Mouse (Mus musculus): Measurements from ENCODE around the gene Wdr63.

DNA sequence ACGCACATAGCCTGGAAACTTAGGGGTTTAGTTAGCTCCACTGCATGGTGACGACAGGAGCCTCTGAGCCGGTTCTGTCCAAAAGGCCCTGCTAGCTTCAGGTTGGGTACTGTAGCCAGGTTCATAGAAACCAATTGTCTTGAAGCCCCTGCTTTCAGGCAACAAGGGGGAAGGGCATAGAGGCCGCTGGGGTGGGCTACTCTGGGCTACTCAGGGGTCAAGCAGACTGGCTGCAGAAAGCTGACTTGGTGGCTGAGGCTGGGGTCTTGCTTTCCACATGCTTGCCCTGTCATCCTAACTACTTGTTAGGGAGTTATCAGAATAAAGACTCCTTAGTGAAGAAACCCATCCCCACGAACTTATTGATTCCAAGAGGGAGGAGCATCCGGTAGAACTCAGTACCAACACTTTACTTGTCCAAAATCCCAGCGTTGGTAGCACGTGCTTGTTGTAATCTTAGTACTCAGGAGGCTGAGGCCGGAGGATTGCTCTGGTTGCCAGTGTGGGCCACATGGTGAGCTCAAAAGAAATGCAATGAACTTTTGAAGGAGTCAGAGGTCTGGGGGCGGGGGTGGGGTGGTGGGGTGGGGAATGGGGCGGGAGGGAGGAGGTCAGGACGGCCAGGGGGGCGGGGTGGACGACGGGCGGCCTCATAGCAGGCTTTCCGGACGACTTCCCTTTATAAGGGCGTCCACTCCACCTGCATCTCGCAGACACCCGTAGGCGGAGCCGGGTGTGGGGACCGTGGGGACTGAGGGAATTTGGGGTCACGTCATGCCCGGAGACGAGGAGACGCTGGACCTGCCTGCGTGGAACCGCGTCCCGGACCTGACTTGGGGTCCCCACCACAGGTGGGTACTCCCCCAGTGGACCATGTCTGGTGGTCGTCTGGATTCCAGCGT, 41.5 kb upstream of the Wdr63 start, which contains the start of gene Mcoln2:
- TF ChIP-seq GATA1 (IDR thresholded peaks at IDR 0.05; ENCODE audit: borderline replicate concordance, low read length) (no peak), FLI1 (IDR thresholded peaks at IDR 0.05; ENCODE audit: low read length) (no peak)
